Mouse (Mus musculus) forebrain, embryonic 14.5 days (tissue): ENCODE measurements around the gene Cyyr1. TPM values are rescaled to one million over a fixed set of nuclear protein-coding genes. Genes with fewer than 3 reads are reported as not detected.

Experiments used
- ATAC-seq: fragments of 200-750 bp; cut with Nextera tagmentation; 2 replicates; pipeline ENCODE4 v1.8.0; 2017; ENCODE audit warnings: mild to moderate bottlenecking, moderate library complexity
- DNase-seq: peaks from one replicate; pipeline ENCODE4 v3.0.0-alpha.2; 2015; ENCODE audit warnings: low spot score
- H3K27ac ChIP-seq: fragments of 300-500 bp; sonication (generic); 2 replicates; pipeline ENCODE4 v1.5.1; 2014; ENCODE audit warnings: low read depth, mild to moderate bottlenecking, control low read depth, low read length, moderate library complexity
- H3K27me3 ChIP-seq: fragments of 300-500 bp; sonication (generic); replicated peaks from 2 replicates; pipeline ENCODE4 v1.6.1; 2014; ENCODE audit warnings: low read length, control low read depth, mixed read lengths; ENCODE audit not compliant: control insufficient read depth, insufficient read depth
- H3K36me3 ChIP-seq: fragments of 300-500 bp; sonication (generic); 2 replicates; pipeline ENCODE4 v1.6.1; 2014; ENCODE audit warnings: low read length, control low read depth; ENCODE audit not compliant: control insufficient read depth, insufficient read depth
- H3K4me1 ChIP-seq: fragments of 300-500 bp; sonication (generic); 2 replicates; pipeline ENCODE4 v1.6.1; 2014; ENCODE audit warnings: antibody characterized with exemption, low read length, control low read depth; ENCODE audit not compliant: control insufficient read depth, insufficient read depth
- H3K4me2 ChIP-seq: fragments of 300-500 bp; sonication (generic); 2 replicates; pipeline ENCODE4 v1.6.1; 2014; ENCODE audit warnings: mild to moderate bottlenecking, control low read depth, low read length
- H3K4me3 ChIP-seq: fragments of 300-500 bp; sonication (generic); 2 replicates; pipeline ENCODE4 v1.5.1; 2014; ENCODE audit warnings: low read depth, low read length, control low read depth
- H3K9ac ChIP-seq: fragments of 300-500 bp; sonication (generic); 2 replicates; pipeline ENCODE4 v1.6.1; 2014; ENCODE audit warnings: mild to moderate bottlenecking, low read length, control low read depth, moderate library complexity
- H3K9me3 ChIP-seq: fragments of 300-500 bp; sonication (generic); replicated peaks from 2 replicates; pipeline ENCODE4 v1.6.1; 2016; ENCODE audit warnings: low read length, control low read depth, mixed read lengths; ENCODE audit not compliant: control insufficient read depth
- WGBS: fragments of 180-500 bp; shearing (Covaris S2); extraction: QIAGEN DNeasy Blood & Tissue Kit; methylation state at CpG from one replicate; pipeline ENCODE4 v1.1.7; 2014; 5-methylcytosine and 5-hydroxymethylcytosine counted together
- polyA plus RNA-seq: library from polyadenylated mRNA; unstranded; fragments of >200 nt; fragmentation: Nextera tagmentation; extraction: Ambion mirVana; gene quantifications from 2 replicates; pipeline ENCODE4 v1.2.1, GENCODE M21; 2014

The Cyyr1 gene
- polyA plus RNA-seq, 1 experiment from 2014 or later, result 1.5 TPM

GRCm38 (mm10) chr16:85541023-85541422 lies 12.2 kb downstream of the Cyyr1 start:
- DNase-seq (no peak), ATAC-seq (no peak)
- 99% methylated on average over 6 of the region's 6 CpGs for WGBS
- Histone ChIP-seq H3K4me1 (no peaks in the 10 kb centered on the region), H3K27ac (no peak overlapping the region), H3K36me3 (no peaks in the 10 kb centered on the region), H3K4me3 (no peak overlapping the region), H3K9ac (no peak overlapping the region), H3K9me3 (no peaks in the 10 kb centered on the region), H3K27me3 (no peaks in the 10 kb centered on the region), H3K4me2 (no peak overlapping the region)

GRCm38 (mm10) chr16:85538367-85538766 lies 14.8 kb downstream of the Cyyr1 start:
- ATAC-seq (no peak), DNase-seq (no peak)
- Histone ChIP-seq H3K27ac (no peak overlapping the region), H3K4me1 (no peaks in the 10 kb centered on the region), H3K9ac (no peak overlapping the region), H3K9me3 (no peaks in the 10 kb centered on the region), H3K36me3 (no peaks in the 10 kb centered on the region), H3K4me2 (no peak overlapping the region), H3K27me3 (no peaks in the 10 kb centered on the region), H3K4me3 (no peak overlapping the region)
- WGBS, result 83% methylated on average over 5 of the region's 5 CpGs

DNA sequence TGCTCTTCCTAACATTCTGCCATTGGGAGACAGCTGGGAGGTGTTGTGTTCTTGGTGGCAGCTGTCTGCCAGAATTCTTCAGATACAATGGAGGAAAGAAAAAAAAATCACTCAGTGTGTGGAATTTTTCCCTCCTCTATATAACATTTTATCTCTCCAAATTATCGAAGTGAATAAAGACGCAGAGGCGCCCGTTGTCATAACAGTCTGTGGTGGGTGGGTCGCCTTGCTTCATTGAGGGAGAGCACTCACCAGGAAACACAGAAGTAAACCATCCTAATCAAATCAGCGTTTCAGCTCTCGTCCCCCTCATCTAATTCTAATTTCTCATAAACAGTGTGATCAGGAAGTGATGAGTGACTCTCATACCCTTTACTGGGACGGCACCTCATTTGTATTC lies 17.1 kb downstream of the Cyyr1 start:
- H3K4me1 ChIP-seq, result no peaks in the 10 kb centered on the region
- no peak for DNase-seq
- 92% methylated on average over 8 of the region's 8 CpGs for WGBS
- no peaks in the 10 kb centered on the region for H3K27me3 ChIP-seq
- H3K9ac ChIP-seq, result no peak overlapping the region
- no peak overlapping the region for H3K4me2 ChIP-seq
- H3K27ac ChIP-seq, result no peak overlapping the region
- no peaks in the 10 kb centered on the region for H3K9me3 ChIP-seq
- no peaks in the 10 kb centered on the region for H3K36me3 ChIP-seq
- H3K4me3 ChIP-seq, result no peak overlapping the region
- ATAC-seq, result no peak

DNA sequence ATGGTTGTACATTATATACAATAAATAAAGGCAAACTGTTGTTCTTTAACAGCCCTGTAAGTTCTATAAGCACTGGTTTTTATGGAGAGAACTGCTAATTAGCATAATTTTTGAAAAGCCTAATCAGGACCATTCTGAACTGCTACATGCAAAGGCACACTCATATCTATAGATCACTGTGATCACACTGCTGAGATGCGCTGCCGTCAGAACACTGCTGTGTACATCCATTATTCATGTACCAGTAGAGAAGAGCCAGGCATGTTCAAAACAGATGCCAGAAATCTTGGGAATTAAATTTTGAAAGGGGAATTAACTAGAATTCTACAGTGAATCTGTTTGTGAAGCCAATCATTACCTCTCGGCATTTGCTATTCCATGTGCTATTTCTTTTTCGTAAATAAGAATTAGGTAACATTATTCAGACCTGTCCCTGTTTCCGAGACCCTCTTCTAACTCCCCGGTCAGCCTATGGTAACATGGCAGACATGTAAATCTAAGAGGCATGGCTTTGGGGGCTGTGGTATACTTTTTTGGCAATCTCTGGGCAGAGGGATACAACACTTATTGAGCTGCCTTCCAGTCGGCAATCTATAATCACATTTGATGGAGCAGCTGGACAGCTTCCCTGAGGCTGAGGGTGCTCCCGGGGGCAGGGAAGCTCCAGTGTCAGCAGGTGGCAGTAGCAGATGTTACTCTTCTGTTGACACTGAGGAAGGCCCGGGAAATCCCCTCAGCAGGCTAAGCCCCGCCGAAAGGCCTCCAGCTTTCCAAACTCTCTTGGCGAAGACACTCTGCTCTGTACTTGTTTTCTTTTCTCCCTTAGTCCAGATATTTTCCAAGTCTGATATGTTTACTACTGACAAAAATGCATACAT lies 25.2 kb downstream of the Cyyr1 start:
- WGBS, result 61% methylated on average over 12 of the region's 12 CpGs
- H3K4me2 ChIP-seq, result no peak overlapping the region
- no peaks in the 10 kb centered on the region for H3K9me3 ChIP-seq
- ATAC-seq, result peak; percentile 86
- no peak overlapping the region for H3K9ac ChIP-seq
- no peaks in the 10 kb centered on the region for H3K36me3 ChIP-seq
- no peak overlapping the region for H3K27ac ChIP-seq
- peak; percentile 35 for DNase-seq
- H3K4me3 ChIP-seq, result no peak overlapping the region
- no peaks in the 10 kb centered on the region for H3K27me3 ChIP-seq
- H3K4me1 ChIP-seq, result no peaks in the 10 kb centered on the region

GRCm38 (mm10) chr16:85524589-85524988 lies 28.6 kb downstream of the Cyyr1 start:
- no peak overlapping the region for H3K9ac ChIP-seq
- ATAC-seq, result no peak

DNA sequence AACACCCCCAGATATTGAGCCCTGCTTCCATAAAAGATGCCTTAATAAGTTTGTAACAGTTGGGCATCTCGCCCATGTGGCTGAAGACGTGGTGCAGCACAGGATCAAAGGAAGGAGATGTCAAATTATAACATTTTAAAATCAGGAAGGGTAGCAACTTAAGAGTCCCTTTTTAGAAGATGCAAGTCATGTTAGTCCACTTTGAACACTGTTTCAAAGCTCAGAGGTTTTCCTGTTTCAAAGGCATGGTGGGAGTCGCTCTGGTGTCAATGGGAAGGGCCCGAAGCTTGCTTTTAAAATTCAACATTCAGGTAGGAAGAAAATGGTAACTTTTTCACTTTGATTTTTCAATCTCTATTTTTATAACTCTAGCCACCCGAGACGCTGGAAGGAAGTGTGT lies 45.9 kb downstream of the Cyyr1 start:
- Histone ChIP-seq H3K36me3 (no peaks in the 10 kb centered on the region), H3K9ac (no peak overlapping the region), H3K4me3 (no peak overlapping the region), H3K9me3 (no peaks in the 10 kb centered on the region), H3K4me1 (no peaks in the 10 kb centered on the region), H3K27me3 (no peaks in the 10 kb centered on the region), H3K27ac (no peak overlapping the region), H3K4me2 (no peak overlapping the region)
- no peak for DNase-seq
- 91% methylated on average over 6 of the region's 6 CpGs for WGBS
- no peak for ATAC-seq

More at GRCm38 (mm10) chr16:85524589-85524988, 28.6 kb downstream of the Cyyr1 start:
- WGBS, result 91% methylated on average over 8 of the region's 8 CpGs
- H3K27me3 ChIP-seq, result no peaks in the 10 kb centered on the region
- no peak for DNase-seq
- no peaks in the 10 kb centered on the region for H3K36me3 ChIP-seq
- no peak overlapping the region for H3K4me3 ChIP-seq
- H3K27ac ChIP-seq, result no peak overlapping the region
- H3K4me2 ChIP-seq, result no peak overlapping the region
- H3K4me1 ChIP-seq, result no peaks in the 10 kb centered on the region
- H3K9me3 ChIP-seq, result no peaks in the 10 kb centered on the region

- DNase-seq, result peak; percentile 30
Measured at GRCm38 (mm10) chr16:85505108-85505507, 48.1 kb downstream of the Cyyr1 start.

DNA sequence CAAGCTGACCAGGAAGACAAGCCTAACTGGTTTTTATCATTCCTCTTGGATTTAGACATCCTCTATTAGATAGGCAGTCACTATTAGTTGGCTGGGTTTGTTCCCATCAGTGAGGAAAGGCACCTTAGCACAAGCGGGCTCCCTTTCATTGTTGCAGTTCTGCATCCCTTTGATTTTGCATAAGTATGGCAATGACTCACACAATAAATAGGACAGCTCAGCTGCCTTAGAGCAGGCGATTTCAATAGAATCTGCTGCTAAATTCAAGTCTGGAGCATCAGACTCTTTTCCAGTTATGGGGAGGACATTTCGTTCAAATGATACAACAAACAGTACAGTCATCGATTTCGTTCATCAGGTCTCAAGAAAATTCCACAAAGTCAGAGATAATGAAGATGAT lies 49.8 kb downstream of the Cyyr1 start:
- DNase-seq, result no peak
- no peak overlapping the region for H3K9ac ChIP-seq
- no peak overlapping the region for H3K27ac ChIP-seq
- H3K4me1 ChIP-seq, result no peaks in the 10 kb centered on the region
- ATAC-seq, result no peak
- H3K9me3 ChIP-seq, result no peaks in the 10 kb centered on the region
- no peaks in the 10 kb centered on the region for H3K36me3 ChIP-seq
- no peak overlapping the region for H3K4me3 ChIP-seq
- WGBS, result 80% methylated on average over 5 of the region's 5 CpGs
- H3K27me3 ChIP-seq, result no peaks in the 10 kb centered on the region
- H3K4me2 ChIP-seq, result no peak overlapping the region

More at GRCm38 (mm10) chr16:85505108-85505507, 48.1 kb downstream of the Cyyr1 start:
- Histone ChIP-seq H3K4me1 (no peaks in the 10 kb centered on the region), H3K36me3 (no peaks in the 10 kb centered on the region), H3K4me3 (no peak overlapping the region), H3K27me3 (no peaks in the 10 kb centered on the region), H3K9me3 (no peaks in the 10 kb centered on the region), H3K9ac (no peak overlapping the region), H3K4me2 (no peak overlapping the region), H3K27ac (no peak overlapping the region)
- ATAC-seq, result no peak
- WGBS, result 49% methylated on average over 3 of the region's 3 CpGs

DNA sequence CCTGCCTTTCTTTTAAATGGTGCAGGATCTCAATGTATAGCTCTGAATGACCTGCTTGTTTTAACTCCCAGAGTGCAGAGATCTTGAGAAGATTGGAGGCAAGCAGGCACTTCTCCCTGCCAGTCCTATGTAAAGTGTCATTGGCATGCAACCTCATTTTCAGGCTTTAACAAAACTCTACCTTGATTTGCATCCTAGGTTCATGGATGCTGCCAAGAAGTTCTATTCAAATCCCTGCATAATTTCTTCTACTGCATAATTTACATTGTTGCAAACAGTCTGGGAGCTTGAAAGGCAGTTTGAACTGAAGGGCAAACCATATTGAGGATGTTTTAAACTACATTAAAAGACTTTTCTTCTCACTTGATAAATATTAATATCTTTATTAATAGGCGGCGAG lies 57.4 kb downstream of the Cyyr1 start:
- no peaks in the 10 kb centered on the region for H3K27me3 ChIP-seq
- no peaks in the 10 kb centered on the region for H3K4me1 ChIP-seq
- DNase-seq (peak; percentile 73), ATAC-seq (peak; percentile 82)
- H3K27ac ChIP-seq, result no peak overlapping the region
- H3K9me3 ChIP-seq, result no peaks in the 10 kb centered on the region
- H3K4me3 ChIP-seq, result no peak overlapping the region
- H3K4me2 ChIP-seq, result no peak overlapping the region
- 37% methylated on average over 2 of the region's 2 CpGs for WGBS
- H3K36me3 ChIP-seq, result no peaks in the 10 kb centered on the region
- H3K9ac ChIP-seq, result no peak overlapping the region
